In genomic region chr8:127181246-127181645, GRCm38 (mm10) we compare ENCODE assay signal across 25 mouse cellular contexts.
DNase-seq lines count a peak whose midpoint lies in the region; ATAC-seq and TF ChIP-seq lines count a peak whose summit lies in the region.
"Had no signal": no experiment of that assay in that cellular context is flagged by ENCODE, and none has a peak within 500 bp of the region (broad histone marks: within the 10 kb centered on the region; RNA-seq: fewer than 3 reads in every experiment).

No protein-coding gene starts in this region.

- no peak for TF ChIP-seq POLR2A in liver, adult 2 months (IDR thresholded peaks at IDR 0.05; ENCODE audit: extremely low read depth, insufficient read depth, low read length)

- H3K9me3 ChIP-seq in liver, embryonic 11.5 days (ENCODE audit: control insufficient read depth, low read length), result no peaks in the 10 kb centered on the region
- H3K9me3 ChIP-seq: embryonic facial prominence, embryonic 13.5 days; forebrain, embryonic 10.5 days; heart, embryonic 12.5 days; hindbrain, embryonic 15.5 days had no signal

- peaks cover 25% of the 10 kb centered on the region; the same call in 1 of the 2 replicates for H3K79me2 ChIP-seq in liver, adult 2 months (ENCODE audit: control insufficient read depth, insufficient read depth, low read length)

- no peaks in the 10 kb centered on the region for H3K36me3 ChIP-seq in liver, adult 2 months (ENCODE audit: control insufficient read depth, insufficient read depth, low read length)
- no peaks in the 10 kb centered on the region for H3K36me3 ChIP-seq in liver, embryonic 11.5 days (ENCODE audit: control insufficient read depth, insufficient read depth, low read length)
- H3K36me3 ChIP-seq: embryonic facial prominence, embryonic 13.5 days; forebrain, embryonic 10.5 days; G1E; heart, embryonic 12.5 days; hindbrain, embryonic 15.5 days had no signal

- no peak for ATAC-seq in liver, embryonic 11.5 days (replicated peaks; ENCODE audit: low FRiP score)
- ATAC-seq: activated CD4-positive, CD25-positive, alpha-beta regulatory T cell, adult 4 months; CD4-positive, CD25-positive, alpha-beta regulatory T cell, adult 4 months; forebrain, embryonic 14.5 days; Patski had no signal

- WGBS in liver, adult 2 months, result 49% methylated on average over 3 of the region's 3 CpGs
- WGBS in liver, embryonic 11.5 days, result 69% methylated on average over 3 of the region's 3 CpGs

- H3K27ac ChIP-seq in liver, adult 2 months (replicated peaks; ENCODE audit: insufficient read depth, low read depth, low read length), result peak overlapping the region; percentile 25
- H3K27ac ChIP-seq in liver, embryonic 11.5 days (ENCODE audit: low read depth, low read length), result no peak overlapping the region
- H3K27ac ChIP-seq: embryonic facial prominence, embryonic 13.5 days; forebrain, embryonic 10.5 days; gastrocnemius, adult 2 months; hindbrain, embryonic 15.5 days had no signal

- TF ChIP-seq CTCF in liver, adult 2 months (IDR thresholded peaks at IDR 0.05; ENCODE audit: low read depth, low read length), result no peak

- H3K4me1 ChIP-seq in liver, adult 2 months (ENCODE audit: control insufficient read depth, insufficient read depth, low read length), result peaks cover 40% of the 10 kb centered on the region
- peaks cover 15% of the 10 kb centered on the region for H3K4me1 ChIP-seq in liver, embryonic 11.5 days (replicated peaks; ENCODE audit: control insufficient read depth, insufficient read depth, low read length)

- H3K9ac ChIP-seq in liver, adult 2 months (ENCODE audit: low read depth, low read length), result no peak overlapping the region
- H3K9ac ChIP-seq in liver, embryonic 11.5 days (ENCODE audit: low read depth, low read length), result no peak overlapping the region
- H3K9ac ChIP-seq: embryonic facial prominence, embryonic 13.5 days; heart, embryonic 12.5 days; hindbrain, embryonic 15.5 days had no signal

- no peak overlapping the region for H3K4me3 ChIP-seq in liver, adult 2 months (ENCODE audit: insufficient read depth, low read depth, low read length)
- no peak overlapping the region for H3K4me3 ChIP-seq in liver, embryonic 11.5 days (ENCODE audit: low read depth, low read length)
- H3K4me3 ChIP-seq: embryonic facial prominence, embryonic 13.5 days; forebrain, embryonic 10.5 days; gastrocnemius, adult 2 months; heart, embryonic 12.5 days; hindbrain, embryonic 15.5 days had no signal

- no peak overlapping the region for H3K4me2 ChIP-seq in liver, embryonic 11.5 days
- H3K4me2 ChIP-seq: embryonic facial prominence, embryonic 13.5 days; heart, embryonic 12.5 days; hindbrain, embryonic 15.5 days had no signal

- peak; percentile 66 for DNase-seq in liver, adult 2 months (ENCODE audit: extremely low read depth, low read depth, low spot score)
- DNase-seq in liver, embryonic 11.5 days (ENCODE audit: low spot score), result no peak
- DNase-seq in 3134 (ENCODE audit: extremely low read depth, insufficient read length, low spot score), result peak; percentile 62
- peak; percentile 55 for DNase-seq in Muller cell, postnatal 12 days (ENCODE audit: inconsistent ontology term)
- DNase-seq in fibroblast of lung, adult 2 months (ENCODE audit: low read depth), result peak; percentile 94
- DNase-seq in heart, postnatal 14 days, result no peak
- no peak for DNase-seq in right cerebral cortex, postnatal 36 days (ENCODE audit: low spot score in 2 of 2)
- DNase-seq: adrenal gland, adult 2 months; adrenal gland, postnatal 25 days; B cell, adult 2 months; cerebellum, adult 18-20 months; cerebellum, adult 9-11 months; cerebellum, postnatal 36 days; gastrocnemius, adult 2 months; gastrocnemius, postnatal 25 days; heart, postnatal 36 days had no signal

- intact Hi-C loops in heart, postnatal 14 days (cut with DNase I), result no loop called here

- H3K27me3 ChIP-seq in liver, adult 2 months (ENCODE audit: control insufficient read depth, insufficient read depth, low read length), result no peaks in the 10 kb centered on the region
- H3K27me3 ChIP-seq in liver, embryonic 11.5 days (replicated peaks; ENCODE audit: control insufficient read depth, insufficient read depth, low read length), result no peaks in the 10 kb centered on the region
- H3K27me3 ChIP-seq: embryonic facial prominence, embryonic 13.5 days; heart, embryonic 12.5 days; hindbrain, embryonic 15.5 days; Patski had no signal

Comparison
In these comparisons a context has a peak if more than half of its experiments do, and no peak if none do; other contexts are left out.
1. DNase-seq: peak in liver, adult 2 months (single experiment), 3134 (single experiment), Muller cell, postnatal 12 days (single experiment) and fibroblast of lung, adult 2 months (single experiment); none in liver, embryonic 11.5 days (single experiment), heart, postnatal 14 days (0 of 2) and right cerebral cortex, postnatal 36 days (0 of 2).